Mouse (Mus musculus): ENCODE data around the gene Sh2b3.

DNA sequence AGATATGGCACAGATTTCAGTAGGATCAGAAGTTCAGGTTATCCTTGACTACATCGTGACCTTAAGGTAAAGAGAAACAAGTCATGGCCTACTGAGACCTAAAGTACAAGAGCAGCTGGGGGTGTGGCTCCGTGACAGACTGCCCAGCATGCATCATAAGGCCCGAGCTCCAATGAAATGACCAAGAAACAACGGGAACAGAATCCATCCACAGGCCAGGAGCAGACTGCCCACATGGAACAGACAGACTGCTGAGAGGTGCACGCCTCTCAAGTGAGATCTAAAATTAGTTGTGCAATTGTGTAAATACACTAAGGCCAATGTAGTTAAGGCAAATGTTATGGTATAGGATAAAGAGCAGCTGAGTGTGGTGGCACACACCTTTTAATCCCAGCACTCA lies 15.9 kb downstream of the Sh2b3 start:
- TF ChIP-seq CTCF (IDR thresholded peaks at IDR 0.05; ENCODE audit: borderline replicate concordance, extremely low read depth, insufficient read depth, insufficient read length) (no peak), POLR2A (IDR thresholded peaks at IDR 0.05; ENCODE audit: borderline replicate concordance, extremely low read depth, insufficient read depth, insufficient read length, poor library complexity, severe bottlenecking) (no peak)

Measured in brain, embryonic 14.5 days (tissue).